Mouse (Mus musculus): ENCODE data around the gene Rab5c. TPM values are rescaled to one million over a fixed set of nuclear protein-coding genes. Genes with fewer than 3 reads are reported as not detected.

Gene Rab5c
- 100 to 1,000 TPM; 152 to 158 TPM for total RNA-seq (2021)

GRCm38 (mm10) chr11:100738066-100738604 is at the start of gene Rab5c:
Gene Rab5c (minus strand): TSS chr11:100738215.
- peak; percentile 99 to 100 for DNase-seq (ENCODE audit: low spot score in 2 of 2)
- intact Hi-C loops (cut with DNase I): loop anchor here (2.0 kb wide), 2 partner anchors 23 kb away; no protein-coding TSS in a partner anchor

GRCm38 (mm10) chr11:100785774-100786173 is 47.8 kb upstream of the Rab5c start:
- intact Hi-C loops (cut with DNase I): no loop called here
- DNase-seq (ENCODE audit: low spot score in 2 of 2): no peak

GRCm38 (mm10) chr11:100784286-100784685 is 46.3 kb upstream of the Rab5c start:
- intact Hi-C loops (cut with DNase I): no loop called here
- DNase-seq (ENCODE audit: low spot score in 2 of 2): no peak

GRCm38 (mm10) chr11:100782568-100782967 is 44.6 kb upstream of the Rab5c start:
- intact Hi-C loops (cut with DNase I): no loop called here
- no peak for DNase-seq (ENCODE audit: low spot score in 2 of 2)

GRCm38 (mm10) chr11:100781763-100782475 is 43.9 kb upstream of the Rab5c start:
- intact Hi-C loops (cut with DNase I): no loop called here

GRCm38 (mm10) chr11:100780247-100780646 is 42.2 kb upstream of the Rab5c start:
- intact Hi-C loops (cut with DNase I): no loop called here
- DNase-seq (ENCODE audit: low spot score in 2 of 2): no peak

More at GRCm38 (mm10) chr11:100781763-100782475, 43.9 kb upstream of the Rab5c start:
- DNase-seq (ENCODE audit: low spot score in 2 of 2): no peak

GRCm38 (mm10) chr11:100778069-100778468 is 40.1 kb upstream of the Rab5c start:
- DNase-seq (ENCODE audit: low spot score in 2 of 2): no peak
- intact Hi-C loops (cut with DNase I): no loop called here

- no peak for DNase-seq (ENCODE audit: low spot score in 2 of 2)
- intact Hi-C loops (cut with DNase I): no loop called here
Measured at GRCm38 (mm10) chr11:100775921-100776320, 37.9 kb upstream of the Rab5c start.

GRCm38 (mm10) chr11:100774261-100774660 is 36.2 kb upstream of the Rab5c start:
- intact Hi-C loops (cut with DNase I): no loop called here
- no peak for DNase-seq (ENCODE audit: low spot score in 2 of 2)

GRCm38 (mm10) chr11:100770646-100771408 is 32.8 kb upstream of the Rab5c start, which contains the start of gene Ghdc:
Gene Ghdc (minus strand): TSS chr11:100770957.
- intact Hi-C loops (cut with DNase I): no loop called here

GRCm38 (mm10) chr11:100769980-100770379 is 32.0 kb upstream of the Rab5c start:
- intact Hi-C loops (cut with DNase I): no loop called here
- DNase-seq (ENCODE audit: low spot score in 2 of 2): no peak

More at GRCm38 (mm10) chr11:100770646-100771408, 32.8 kb upstream of the Rab5c start, which contains the start of gene Ghdc:
- DNase-seq (ENCODE audit: low spot score in 2 of 2): peak; percentile 77 to 84

GRCm38 (mm10) chr11:100767871-100768270 is 29.9 kb upstream of the Rab5c start:
- DNase-seq (ENCODE audit: low spot score in 2 of 2): no peak
- intact Hi-C loops (cut with DNase I): no loop called here

- DNase-seq (ENCODE audit: low spot score in 2 of 2): no peak
- intact Hi-C loops (cut with DNase I): no loop called here
Measured at GRCm38 (mm10) chr11:100766726-100767125, 28.7 kb upstream of the Rab5c start.

GRCm38 (mm10) chr11:100762831-100763230 is 24.8 kb upstream of the Rab5c start, which contains the start of gene Hcrt:
Gene Hcrt (minus strand): TSS chr11:100762931.
- intact Hi-C loops (cut with DNase I): no loop called here
- DNase-seq (ENCODE audit: low spot score in 2 of 2): no peak

- DNase-seq (ENCODE audit: low spot score in 2 of 2): peak; percentile 89 to 91
- intact Hi-C loops (cut with DNase I): loop anchor here (1.0 to 2.0 kb wide), 4 partner anchors 23 to 196 kb away; partner anchors contain the start of gene Rab5c
Measured at GRCm38 (mm10) chr11:100761547-100762045, 23.6 kb upstream of the Rab5c start.

GRCm38 (mm10) chr11:100759611-100760233 is 21.7 kb upstream of the Rab5c start, which contains the start of gene Kcnh4:
Gene Kcnh4 (minus strand): TSS chr11:100759942.
- intact Hi-C loops (cut with DNase I): loop anchor here (1.0 to 2.0 kb wide), 3 partner anchors 21 to 189 kb away; partner anchors contain the start of gene Rab5c
- peak; percentile 90 to 98 for DNase-seq (ENCODE audit: low spot score in 2 of 2)

GRCm38 (mm10) chr11:100758707-100759610 is 20.9 kb upstream of the Rab5c start:
- intact Hi-C loops (cut with DNase I): loop anchor here (1.0 kb wide), 1 partner anchor 40 kb away; no protein-coding TSS in a partner anchor
- DNase-seq (ENCODE audit: low spot score in 2 of 2): peak in 1 of 2 experiments; percentile 40

GRCm38 (mm10) chr11:100757566-100757965 is 19.6 kb upstream of the Rab5c start:
- intact Hi-C loops (cut with DNase I): no loop called here

More at GRCm38 (mm10) chr11:100757566-100757965, 19.6 kb upstream of the Rab5c start:
- no peak for DNase-seq (ENCODE audit: low spot score in 2 of 2)
